Mouse (Mus musculus): ENCODE measurements at regions not wholly inside any gene's neighbourhood (a gene's known extent, or its start where the extent isn't known, plus 50 kb on each side); places are given as distances from the start of the nearest gene placed in this dataset.

GRCm38 (mm10) chr10:83896160-83896559 is 173.5 kb downstream of the 1500009L16Rik start:
- no peak for DNase-seq (ENCODE audit: low read depth, low spot score)

GRCm38 (mm10) chr10:83897558-83897957 is 174.9 kb downstream of the 1500009L16Rik start:
- no peak for DNase-seq (ENCODE audit: low read depth, low spot score)

- peak; percentile 76 for DNase-seq (ENCODE audit: low read depth, low spot score)
These were observed 184.1 kb downstream of the 1500009L16Rik start for GRCm38 (mm10) chr10:83906751-83907150.

- DNase-seq (ENCODE audit: low read depth, low spot score) = no peak
These were observed 188.1 kb downstream of the 1500009L16Rik start for GRCm38 (mm10) chr10:83910649-83911370.

GRCm38 (mm10) chr10:83914401-83915132 is 191.9 kb downstream of the 1500009L16Rik start:
- DNase-seq (ENCODE audit: low read depth, low spot score) = no peak

- DNase-seq (ENCODE audit: low read depth, low spot score) = no peak
These were observed 192.6 kb downstream of the 1500009L16Rik start for GRCm38 (mm10) chr10:83915133-83915730.

- DNase-seq (ENCODE audit: low read depth, low spot score) = peak; percentile 10
These were observed 204.3 kb downstream of the 1500009L16Rik start for GRCm38 (mm10) chr10:83926990-83927389.

- no peak for DNase-seq (ENCODE audit: low read depth, low spot score)
These were observed 204.9 kb downstream of the 1500009L16Rik start for GRCm38 (mm10) chr10:83927554-83927953.

GRCm38 (mm10) chr10:83931758-83932157 is 209.1 kb downstream of the 1500009L16Rik start:
- DNase-seq (ENCODE audit: low read depth, low spot score) = no peak

GRCm38 (mm10) chr10:83933201-83933600 is 210.5 kb downstream of the 1500009L16Rik start:
- DNase-seq (ENCODE audit: low read depth, low spot score) = no peak

GRCm38 (mm10) chr10:83934498-83934897 is 211.8 kb downstream of the 1500009L16Rik start:
- DNase-seq (ENCODE audit: low read depth, low spot score) = no peak

- DNase-seq (ENCODE audit: low read depth, low spot score) = no peak
These were observed 214.5 kb downstream of the 1500009L16Rik start for GRCm38 (mm10) chr10:83937168-83937567.

GRCm38 (mm10) chr10:83942101-83942500 is 219.4 kb downstream of the 1500009L16Rik start:
- no peak for DNase-seq (ENCODE audit: low read depth, low spot score)

- DNase-seq (ENCODE audit: low read depth, low spot score) = no peak
These were observed 221.5 kb downstream of the 1500009L16Rik start for GRCm38 (mm10) chr10:83944158-83944557.

GRCm38 (mm10) chr10:83944897-83945296 is 222.2 kb downstream of the 1500009L16Rik start:
- no peak for DNase-seq (ENCODE audit: low read depth, low spot score)

- DNase-seq (ENCODE audit: low read depth, low spot score) = no peak
These were observed 222.8 kb downstream of the 1500009L16Rik start for GRCm38 (mm10) chr10:83945503-83945902.

- DNase-seq (ENCODE audit: low read depth, low spot score) = peak; percentile 19
These were observed 223.8 kb downstream of the 1500009L16Rik start for GRCm38 (mm10) chr10:83946186-83947176.

GRCm38 (mm10) chr10:83957118-83957759 is 234.6 kb downstream of the 1500009L16Rik start:
- no peak for DNase-seq (ENCODE audit: low read depth, low spot score)

- no peak for DNase-seq (ENCODE audit: low read depth, low spot score)
These were observed 235.7 kb downstream of the 1500009L16Rik start for GRCm38 (mm10) chr10:83958397-83958796.

- no peak for DNase-seq (ENCODE audit: low read depth, low spot score)
These were observed 236.2 kb downstream of the 1500009L16Rik start for GRCm38 (mm10) chr10:83958826-83959225.

All from telencephalon, adult 2 months (tissue).